8 mouse cellular contexts compared by ENCODE assay signal in the genomic region with DNA sequence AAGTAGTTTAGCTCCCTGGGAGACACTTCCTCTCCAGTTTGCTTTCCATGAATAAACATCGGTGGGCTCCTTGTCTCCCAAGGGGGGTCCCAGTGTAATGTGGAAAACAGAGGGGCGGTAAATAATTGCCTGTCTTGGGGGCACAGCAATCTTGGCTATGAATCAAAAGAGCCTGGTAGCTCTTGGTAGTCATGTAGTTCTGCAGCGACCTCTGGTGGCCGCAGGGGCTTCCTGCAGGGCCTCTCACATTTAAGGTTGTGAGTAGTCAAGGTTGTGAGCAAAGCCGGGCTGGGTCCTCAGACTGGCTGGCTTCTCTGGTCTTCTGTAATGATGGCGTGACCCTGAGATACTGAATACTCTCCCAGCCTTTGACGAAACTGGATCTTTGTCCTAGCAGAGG. TPM values are rescaled to one million over a fixed set of nuclear protein-coding genes. Genes with fewer than 3 reads are reported as not detected.
DNase-seq lines count a peak whose midpoint lies in the region; ATAC-seq lines count a peak whose summit lies in the region.

No protein-coding gene starts in this region.

- no peak overlapping the region for H3K27ac ChIP-seq in forebrain, embryonic 10.5 days
- no peak overlapping the region; the same call in 1 of the 2 replicates for H3K27ac ChIP-seq in forebrain, embryonic 12.5 days
- H3K27ac ChIP-seq in forebrain, embryonic 16.5 days (ENCODE audit: low read length) = no peak overlapping the region
- no peak overlapping the region for H3K27ac ChIP-seq in hindbrain, embryonic 13.5 days

- H3K4me2 ChIP-seq in forebrain, embryonic 12.5 days = no peak overlapping the region
- H3K4me2 ChIP-seq in forebrain, embryonic 16.5 days (ENCODE audit: low read length) = no peak overlapping the region
- no peak overlapping the region for H3K4me2 ChIP-seq in hindbrain, embryonic 13.5 days

- H3K36me3 ChIP-seq in forebrain, embryonic 10.5 days (replicated peaks) = peaks cover 96% of the 10 kb centered on the region
- peaks cover 61% of the 10 kb centered on the region for H3K36me3 ChIP-seq in forebrain, embryonic 12.5 days (replicated peaks)
- H3K36me3 ChIP-seq in forebrain, embryonic 16.5 days (ENCODE audit: control insufficient read depth, insufficient read depth) = peaks cover 3% of the 10 kb centered on the region
- H3K36me3 ChIP-seq in hindbrain, embryonic 13.5 days = peaks cover 44% of the 10 kb centered on the region

- no peaks in the 10 kb centered on the region for H3K4me1 ChIP-seq in forebrain, embryonic 10.5 days
- H3K4me1 ChIP-seq in forebrain, embryonic 12.5 days = no peaks in the 10 kb centered on the region
- 0 out of 2 replicates have a peak, but pooled peaks cover 2% of the 10 kb centered on the region for H3K4me1 ChIP-seq in forebrain, embryonic 16.5 days (replicated peaks; ENCODE audit: control insufficient read depth, insufficient read depth, low read length)
- peaks cover 8% of the 10 kb centered on the region for H3K4me1 ChIP-seq in hindbrain, embryonic 13.5 days (replicated peaks)

- no peaks in the 10 kb centered on the region for H3K9me3 ChIP-seq in forebrain, embryonic 10.5 days
- H3K9me3 ChIP-seq in forebrain, embryonic 12.5 days = no peaks in the 10 kb centered on the region
- no peaks in the 10 kb centered on the region for H3K9me3 ChIP-seq in forebrain, embryonic 16.5 days (ENCODE audit: control insufficient read depth, low read length)
- H3K9me3 ChIP-seq in hindbrain, embryonic 13.5 days = no peaks in the 10 kb centered on the region

- no peaks in the 10 kb centered on the region for H3K27me3 ChIP-seq in forebrain, embryonic 10.5 days (ENCODE audit: poor library complexity, severe bottlenecking)
- no peaks in the 10 kb centered on the region for H3K27me3 ChIP-seq in forebrain, embryonic 12.5 days
- H3K27me3 ChIP-seq in forebrain, embryonic 16.5 days (replicated peaks; ENCODE audit: control insufficient read depth, insufficient read depth, low read length) = no peaks in the 10 kb centered on the region
- no peaks in the 10 kb centered on the region for H3K27me3 ChIP-seq in hindbrain, embryonic 13.5 days

- 36% methylated on average over 7 of the region's 7 CpGs for WGBS in forebrain, embryonic 10.5 days
- 32% methylated on average over 7 of the region's 7 CpGs for WGBS in forebrain, embryonic 12.5 days
- WGBS in forebrain, embryonic 16.5 days = 25% methylated on average over 7 of the region's 7 CpGs
- WGBS in hindbrain, embryonic 13.5 days = 30% methylated on average over 7 of the region's 7 CpGs

- no peak overlapping the region for H3K9ac ChIP-seq in forebrain, embryonic 12.5 days
- H3K9ac ChIP-seq in forebrain, embryonic 16.5 days (replicated peaks; ENCODE audit: low read depth, low read length) = no peak overlapping the region
- H3K9ac ChIP-seq in hindbrain, embryonic 13.5 days = no peak overlapping the region

- ATAC-seq in forebrain, embryonic 12.5 days (ENCODE audit: low FRiP score) = no peak
- ATAC-seq in forebrain, embryonic 16.5 days = peak; percentile 50
- peak; percentile 72 for ATAC-seq in hindbrain, embryonic 13.5 days (ENCODE audit: low FRiP score)
- peak; percentile 76 for ATAC-seq in megakaryocyte-erythroid progenitor cell, adult 5-6 weeks (replicated peaks; ENCODE audit: low FRiP score, low TSS enrichment, poor library complexity, severe bottlenecking)

- peak; percentile 75 for DNase-seq in forebrain, embryonic 10.5 days (ENCODE audit: extremely low spot score, low spot score)
- DNase-seq in c-Kit-positive CD71-positive TER-119-negative erythroid progenitor cells, embryonic 14.5 days (ENCODE audit: low read depth) = peak; percentile 57
- DNase-seq in layer of hippocampus, postnatal 36 days = peak; percentile 43 to 62
- peak; percentile 17 for DNase-seq in spleen, adult 12 weeks (ENCODE audit: low spot score)

- H3K4me3 ChIP-seq in forebrain, embryonic 10.5 days = no peak overlapping the region
- H3K4me3 ChIP-seq in forebrain, embryonic 12.5 days (replicated peaks) = no peak overlapping the region
- no peak overlapping the region for H3K4me3 ChIP-seq in forebrain, embryonic 16.5 days (replicated peaks; ENCODE audit: low read length)
- no peak overlapping the region for H3K4me3 ChIP-seq in hindbrain, embryonic 13.5 days

RNA-seq across cellular contexts. Expression of a gene that starts 33.1 kb away (rescaled TPM):
- polyA plus RNA-seq in forebrain, embryonic 10.5 days (2016; fragmentation: Nextera tagmentation; extraction: Ambion mirVana) = 28.2 and 30.7 TPM in 2 replicates
- polyA plus RNA-seq in forebrain, embryonic 12.5 days (2016; fragmentation: Nextera tagmentation; extraction: Ambion mirVana) = 20.6 and 22.3 TPM in 2 replicates
- 12.2 and 13.3 TPM in 2 replicates for polyA plus RNA-seq in forebrain, embryonic 16.5 days (2015; fragmentation: Nextera tagmentation; extraction: Ambion mirVana)
- 8.9 and 10.8 TPM in 2 replicates for polyA plus RNA-seq in hindbrain, embryonic 13.5 days (2015; fragmentation: Nextera tagmentation; extraction: Ambion mirVana)
- 10 to 100 TPM; 19.7 to 28.6 TPM for total RNA-seq in layer of hippocampus, postnatal 36 days (2021)
- total RNA-seq in megakaryocyte-erythroid progenitor cell, adult 5-6 weeks (2014; fragmentation: Nextera tagmentation) = not detected in 2 replicates
- 0.11 TPM in 1 of 2 replicates, not detected in the other for total RNA-seq in megakaryocyte-erythroid progenitor cell, adult 5-6 weeks (2017)

RNA-seq across cellular contexts. Expression of a gene that starts 50.1 kb away (rescaled TPM):
- polyA plus RNA-seq in forebrain, embryonic 10.5 days (2016; fragmentation: Nextera tagmentation; extraction: Ambion mirVana) = not detected in 2 replicates
- not detected in 2 replicates for polyA plus RNA-seq in forebrain, embryonic 12.5 days (2016; fragmentation: Nextera tagmentation; extraction: Ambion mirVana)
- polyA plus RNA-seq in forebrain, embryonic 16.5 days (2015; fragmentation: Nextera tagmentation; extraction: Ambion mirVana) = not detected in 2 replicates
- not detected in 2 replicates for polyA plus RNA-seq in hindbrain, embryonic 13.5 days (2015; fragmentation: Nextera tagmentation; extraction: Ambion mirVana)
- total RNA-seq in layer of hippocampus, postnatal 36 days (2021) = under 1 TPM in 1 of 2 experiments, not detected in 1; 0.15 TPM
- not detected in 2 replicates for total RNA-seq in megakaryocyte-erythroid progenitor cell, adult 5-6 weeks (2014; fragmentation: Nextera tagmentation)
- not detected in 2 replicates for total RNA-seq in megakaryocyte-erythroid progenitor cell, adult 5-6 weeks (2017)

RNA-seq across cellular contexts. Expression of a gene that starts 54.7 kb away (rescaled TPM):
- 0.16 TPM in 1 of 2 replicates, not detected in the other for polyA plus RNA-seq in forebrain, embryonic 10.5 days (2016; fragmentation: Nextera tagmentation; extraction: Ambion mirVana)
- polyA plus RNA-seq in forebrain, embryonic 12.5 days (2016; fragmentation: Nextera tagmentation; extraction: Ambion mirVana) = not detected in 2 replicates
- 0.20 TPM in 1 of 2 replicates, not detected in the other for polyA plus RNA-seq in forebrain, embryonic 16.5 days (2015; fragmentation: Nextera tagmentation; extraction: Ambion mirVana)
- polyA plus RNA-seq in hindbrain, embryonic 13.5 days (2015; fragmentation: Nextera tagmentation; extraction: Ambion mirVana) = 0.18 TPM in 1 of 2 replicates, not detected in the other
- not detected for total RNA-seq in layer of hippocampus, postnatal 36 days (2021)
- not detected in 2 replicates for total RNA-seq in megakaryocyte-erythroid progenitor cell, adult 5-6 weeks (2014; fragmentation: Nextera tagmentation)
- not detected in 2 replicates for total RNA-seq in megakaryocyte-erythroid progenitor cell, adult 5-6 weeks (2017)

Comparison
In these comparisons a context has a peak if more than half of its experiments do, and no peak if none do; other contexts are left out.
1. DNase-seq: peak in every context shown above with its lines; median percentile 75 in forebrain, embryonic 10.5 days; 57 in c-Kit-positive CD71-positive TER-119-negative erythroid progenitor cells, embryonic 14.5 days; 52 in layer of hippocampus, postnatal 36 days; 17 in spleen, adult 12 weeks.